Mouse (Mus musculus) heart, embryonic 16.5 days (tissue): ENCODE data around the gene Hsf4. TPM values are rescaled to one million over a fixed set of nuclear protein-coding genes. Genes with fewer than 3 reads are reported as not detected.
A peak's percentile ranks its signal among the peaks of the same experiment; 100 is the strongest.

Experiments used
- ATAC-seq: fragments of 200-750 bp; cut with Nextera tagmentation; replicated peaks from 2 replicates; pipeline ENCODE4 v1.8.0; 2017; ENCODE audit warnings: moderate number of reproducible peaks; ENCODE audit not compliant: insufficient read depth, low FRiP score; ENCODE audit errors: extremely low read depth
- H3K27ac ChIP-seq: fragments of 300-500 bp; sonication (generic); 2 replicates; pipeline ENCODE4 v1.5.1; 2014; ENCODE audit warnings: mild to moderate bottlenecking, low read length, control low read depth, moderate library complexity
- H3K27me3 ChIP-seq: fragments of 300-500 bp; sonication (generic); 2 replicates; pipeline ENCODE4 v1.6.1; 2014; ENCODE audit warnings: low read length, mixed read lengths; ENCODE audit not compliant: control insufficient read depth, insufficient read depth
- H3K36me3 ChIP-seq: fragments of 300-500 bp; sonication (generic); 2 replicates; pipeline ENCODE4 v1.6.1; 2014; ENCODE audit not compliant: control insufficient read depth, insufficient read depth
- H3K4me1 ChIP-seq: fragments of 300-500 bp; sonication (generic); 2 replicates; pipeline ENCODE4 v1.6.1; 2014; ENCODE audit warnings: low read length, mixed read lengths; ENCODE audit not compliant: control insufficient read depth, insufficient read depth
- H3K4me2 ChIP-seq: fragments of 300-500 bp; sonication (generic); 2 replicates; pipeline ENCODE4 v1.6.1; 2014; ENCODE audit warnings: low read depth, mild to moderate bottlenecking, control low read depth, low read length
- H3K4me3 ChIP-seq: fragments of 300-500 bp; sonication (generic); 2 replicates; pipeline ENCODE4 v1.5.1; 2014; ENCODE audit warnings: mild to moderate bottlenecking, control low read depth, low read length
- H3K9ac ChIP-seq: fragments of 300-500 bp; sonication (generic); 2 replicates; pipeline ENCODE4 v1.6.1; 2014; ENCODE audit warnings: low read length, control low read depth
- H3K9me3 ChIP-seq: fragments of 300-500 bp; sonication (generic); replicated peaks from 2 replicates; pipeline ENCODE4 v1.6.1; 2016; ENCODE audit warnings: low read length; ENCODE audit not compliant: control insufficient read depth
- WGBS: fragments of 180-500 bp; shearing (Covaris S2); extraction: QIAGEN DNeasy Blood & Tissue Kit; methylation state at CpG from one replicate; pipeline ENCODE4 v1.1.7; 2014; 5-methylcytosine and 5-hydroxymethylcytosine counted together
- polyA plus RNA-seq: library from polyadenylated mRNA; unstranded; fragments of >200 nt; fragmentation: Nextera tagmentation; extraction: Ambion mirVana; gene quantifications from 2 replicates; pipeline ENCODE4 v1.2.1, GENCODE M21; 2015

The Hsf4 gene
- polyA plus RNA-seq, 1 experiment from 2014 or later, result 0.29 TPM

DNA sequence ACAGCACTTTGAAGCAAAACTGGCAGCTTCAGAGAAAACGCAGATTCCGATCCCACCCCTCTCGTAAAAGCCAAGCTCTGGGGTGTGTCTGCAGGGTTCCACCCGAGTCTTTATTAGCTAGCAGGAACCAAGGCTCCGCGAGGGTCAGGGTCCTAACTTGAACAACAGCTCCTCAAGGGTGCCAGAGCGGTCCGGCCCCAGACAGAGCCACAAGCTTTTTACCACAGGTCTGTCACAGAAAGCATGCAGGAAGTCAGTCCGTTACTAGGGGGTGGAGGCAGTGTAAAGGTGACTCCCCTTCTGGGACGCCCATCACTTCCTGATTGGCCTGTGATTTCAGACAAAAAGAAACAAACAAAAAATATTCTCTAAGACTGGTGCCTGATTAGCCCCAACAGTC lies 4.5 kb upstream of the Hsf4 start:
- Histone ChIP-seq H3K4me2 (peak overlapping the region; percentile 92), H3K9ac (peak overlapping the region; percentile 81), H3K4me3 (peak overlapping the region; percentile 76), H3K36me3 (no peaks in the 10 kb centered on the region), H3K27ac (no peak overlapping the region), H3K4me1 (peaks cover 28% of the 10 kb centered on the region), H3K27me3 (peaks cover 37% of the 10 kb centered on the region), H3K9me3 (peaks cover 4% of the 10 kb centered on the region)
- no peak for ATAC-seq
- WGBS, result 16% methylated on average over 10 of the region's 10 CpGs

DNA sequence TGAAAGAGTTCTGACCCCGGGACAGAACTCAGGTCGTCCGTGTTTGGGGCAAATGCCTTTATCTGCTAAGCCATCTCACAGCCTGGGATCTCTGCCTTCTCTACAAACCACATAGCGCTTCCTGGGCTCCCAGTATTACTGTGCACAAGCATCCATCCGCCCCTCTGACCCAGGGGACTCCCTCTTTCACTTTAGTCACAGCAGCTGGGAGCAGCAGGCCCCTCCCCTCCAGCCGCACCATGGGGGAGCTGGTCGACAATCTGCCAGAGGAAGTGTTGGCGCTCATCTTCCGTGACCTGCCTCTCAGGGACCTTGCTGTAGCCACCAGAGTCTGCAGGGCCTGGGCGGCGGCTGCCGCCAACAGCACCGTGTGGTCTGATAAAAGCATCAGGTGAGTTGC lies 2.8 kb upstream of the Hsf4 start:
- 51% methylated on average over 13 of the region's 13 CpGs for WGBS
- no peak for ATAC-seq
- no peak overlapping the region for H3K4me2 ChIP-seq

DNA sequence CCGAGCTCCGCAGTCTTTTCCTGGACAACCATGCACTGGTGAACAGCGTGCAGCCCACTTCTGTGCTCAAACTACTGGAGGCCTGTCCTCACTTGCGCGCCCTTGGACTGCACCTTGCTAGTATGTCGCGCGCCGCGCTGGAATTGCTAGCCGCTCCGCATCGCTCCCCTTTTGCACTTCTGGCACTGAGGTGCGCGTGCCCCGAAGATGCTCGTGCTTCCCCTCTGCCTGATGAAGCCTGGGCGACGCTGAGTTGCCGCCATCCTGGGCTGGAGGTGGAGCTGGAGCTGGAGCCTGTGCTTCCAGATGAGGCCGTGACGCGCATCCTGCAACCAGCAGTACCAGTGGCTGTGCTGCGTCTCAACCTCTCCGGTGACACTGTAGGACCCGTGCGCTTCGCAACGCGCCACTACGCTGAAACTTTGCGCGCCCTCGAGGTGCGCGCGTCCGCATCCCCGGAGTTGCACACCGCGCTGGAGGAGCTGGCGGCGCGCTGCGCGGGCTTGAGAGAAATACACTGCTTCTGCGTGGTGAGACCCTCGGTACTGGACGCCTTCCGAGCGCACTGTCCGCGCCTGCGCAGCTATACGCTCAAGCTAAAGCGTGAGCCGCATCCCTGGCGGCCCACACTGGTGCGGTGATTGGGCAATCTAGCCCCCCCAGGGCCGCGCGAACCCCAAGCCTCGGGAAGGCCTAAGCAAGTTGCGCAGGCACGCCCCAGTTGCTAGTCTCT lies 1.1 kb upstream of the Hsf4 start:
- peaks cover 32% of the 10 kb centered on the region for H3K4me1 ChIP-seq
- 0 out of 2 replicates have a peak, but pooled peaks have one; percentile 1 for ATAC-seq

More for the DNA sequence above, 2.8 kb upstream of the Hsf4 start:
- Histone ChIP-seq H3K4me1 (peaks cover 32% of the 10 kb centered on the region), H3K9ac (no peak overlapping the region), H3K9me3 (no peaks in the 10 kb centered on the region), H3K27ac (no peak overlapping the region), H3K36me3 (no peaks in the 10 kb centered on the region), H3K27me3 (peaks cover 48% of the 10 kb centered on the region), H3K4me3 (no peak overlapping the region)

DNA sequence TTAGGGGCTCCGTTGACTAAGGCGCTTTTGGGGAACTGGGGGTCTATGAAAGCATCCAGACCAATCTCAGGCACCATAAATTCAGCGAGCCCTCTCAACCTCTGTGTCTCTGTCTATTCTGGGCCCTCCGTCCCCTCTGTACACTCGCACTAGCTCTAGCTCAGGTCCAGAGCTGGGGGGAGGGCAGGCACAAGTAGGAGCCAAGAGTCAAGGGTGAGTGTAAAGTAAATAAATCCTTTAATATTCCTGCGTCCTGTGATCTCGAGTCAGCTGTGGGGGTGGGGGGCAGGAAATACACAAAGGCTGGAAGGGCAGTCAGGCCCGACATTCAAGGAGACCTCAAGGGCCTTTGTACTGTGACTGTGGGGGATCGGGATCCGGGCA lies 534 bp upstream of the Hsf4 start:
- Histone ChIP-seq H3K4me3 (peak overlapping the region; percentile 58), H3K9ac (peak overlapping the region; percentile 71), H3K4me1 (peaks cover 29% of the 10 kb centered on the region), H3K4me2 (peak overlapping the region; percentile 93), H3K36me3 (no peaks in the 10 kb centered on the region), H3K27ac (no peak overlapping the region), H3K27me3 (peaks cover 63% of the 10 kb centered on the region), H3K9me3 (no peaks in the 10 kb centered on the region)
- WGBS, result 10% methylated on average over 10 of the region's 10 CpGs
- peak; percentile 12; the same call in 1 of the 2 replicates for ATAC-seq

More for the DNA sequence above, 1.1 kb upstream of the Hsf4 start:
- Histone ChIP-seq H3K4me2 (peak overlapping the region; percentile 93), H3K9ac (peak overlapping the region; percentile 71), H3K36me3 (no peaks in the 10 kb centered on the region), H3K27ac (no peak overlapping the region), H3K27me3 (peaks cover 61% of the 10 kb centered on the region), H3K4me3 (peak overlapping the region; percentile 58), H3K9me3 (no peaks in the 10 kb centered on the region)
- 5% methylated on average over 65 of the region's 65 CpGs for WGBS

DNA sequence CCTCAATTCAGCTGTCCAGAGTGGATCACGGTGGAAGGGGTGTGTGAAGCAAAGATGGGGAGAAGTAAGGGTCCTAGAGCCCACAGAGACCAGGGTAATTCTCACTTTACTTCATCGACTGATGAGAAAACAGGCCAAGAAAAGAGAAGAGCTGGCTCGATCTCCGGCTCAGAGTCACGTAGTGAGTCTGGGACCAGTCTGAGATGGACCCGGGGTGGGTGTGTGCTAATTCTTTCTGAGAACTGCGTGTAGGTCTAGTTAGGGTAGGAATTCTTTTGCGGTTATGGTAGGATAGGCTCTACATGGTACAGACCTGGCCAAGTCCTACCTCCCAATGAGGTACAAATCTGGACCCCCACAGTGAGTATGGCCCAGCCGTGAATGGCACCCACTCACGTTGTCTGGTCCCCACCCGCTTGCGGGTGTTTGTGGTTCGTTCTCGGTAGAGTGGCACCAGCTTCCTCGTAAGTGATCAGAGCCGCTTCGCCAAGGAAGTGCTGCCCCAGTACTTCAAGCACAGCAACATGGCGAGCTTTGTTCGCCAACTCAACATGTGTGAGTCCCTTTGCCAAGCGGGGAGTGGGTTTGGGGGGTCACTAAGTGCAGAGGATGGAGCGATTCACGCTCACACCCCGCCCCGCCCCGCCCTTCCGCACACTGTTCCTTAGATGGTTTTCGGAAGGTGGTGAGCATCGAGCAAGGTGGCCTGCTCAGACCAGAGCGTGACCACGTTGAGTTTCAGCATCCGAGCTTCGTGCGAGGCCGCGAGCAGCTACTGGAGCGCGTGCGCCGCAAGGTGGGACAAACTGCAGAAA lies 707 bp downstream of the Hsf4 start:
- peak overlapping the region; percentile 93 for H3K4me2 ChIP-seq
- no peak for ATAC-seq
- H3K27me3 ChIP-seq, result peaks cover 75% of the 10 kb centered on the region
- no peaks in the 10 kb centered on the region for H3K9me3 ChIP-seq
- peaks cover 24% of the 10 kb centered on the region for H3K4me1 ChIP-seq
- WGBS, result 6% methylated on average over 39 of the region's 39 CpGs
- no peaks in the 10 kb centered on the region for H3K36me3 ChIP-seq
- peak overlapping the region; percentile 58 for H3K4me3 ChIP-seq
- H3K27ac ChIP-seq, result no peak overlapping the region
- peak overlapping the region; percentile 71 for H3K9ac ChIP-seq

DNA sequence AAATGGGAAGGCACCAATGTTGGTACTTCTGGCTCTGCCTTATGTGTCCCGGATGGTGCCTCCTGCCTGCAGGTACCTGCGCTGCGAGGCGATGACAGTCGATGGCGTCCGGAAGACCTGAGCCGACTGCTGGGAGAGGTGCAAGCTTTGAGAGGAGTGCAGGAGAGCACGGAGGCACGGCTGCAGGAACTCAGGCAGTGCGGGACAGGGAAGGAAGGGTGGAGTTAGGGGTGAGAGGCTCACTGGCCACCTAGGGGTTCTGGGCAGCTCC lies 1.2 kb downstream of the Hsf4 start:
- no peak for ATAC-seq
- Histone ChIP-seq H3K27ac (no peak overlapping the region), H3K9ac (no peak overlapping the region), H3K27me3 (peaks cover 81% of the 10 kb centered on the region), H3K36me3 (no peaks in the 10 kb centered on the region), H3K4me2 (0 out of 2 replicates have a peak overlapping the region, but pooled peaks have one; percentile 93), H3K4me3 (no peak overlapping the region), H3K9me3 (no peaks in the 10 kb centered on the region), H3K4me1 (peaks cover 29% of the 10 kb centered on the region)
- WGBS, result 6% methylated on average over 11 of the region's 11 CpGs

DNA sequence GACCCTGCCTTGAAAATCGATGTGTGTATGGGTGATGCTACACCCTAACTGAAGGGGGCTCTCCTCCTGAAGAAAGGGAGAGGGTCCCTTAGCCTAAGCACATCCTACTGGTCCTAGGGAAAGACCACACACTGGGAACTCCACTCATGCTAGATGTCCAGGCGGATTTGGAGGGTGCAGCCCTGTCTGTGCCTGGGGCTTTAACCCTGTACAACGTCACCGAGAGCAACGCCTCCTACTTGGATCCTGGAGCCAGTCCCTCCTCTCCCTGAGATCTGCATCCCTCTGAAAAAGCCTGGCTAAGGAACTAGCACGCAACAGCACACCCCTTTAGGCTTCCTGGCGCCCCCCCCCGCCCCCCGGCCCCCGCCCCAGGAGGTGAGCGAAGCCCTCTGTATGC lies 5.8 kb downstream of the Hsf4 start:
- Histone ChIP-seq H3K4me2 (peak overlapping the region; percentile 68), H3K27me3 (peaks cover 72% of the 10 kb centered on the region), H3K36me3 (no peaks in the 10 kb centered on the region), H3K9ac (peak overlapping the region; percentile 63), H3K4me3 (peak overlapping the region; percentile 47; the same call in 1 of the 2 replicates), H3K27ac (no peak overlapping the region), H3K4me1 (peaks cover 9% of the 10 kb centered on the region), H3K9me3 (no peaks in the 10 kb centered on the region)
- 15% methylated on average over 10 of the region's 11 CpGs for WGBS
- no peak for ATAC-seq

DNA sequence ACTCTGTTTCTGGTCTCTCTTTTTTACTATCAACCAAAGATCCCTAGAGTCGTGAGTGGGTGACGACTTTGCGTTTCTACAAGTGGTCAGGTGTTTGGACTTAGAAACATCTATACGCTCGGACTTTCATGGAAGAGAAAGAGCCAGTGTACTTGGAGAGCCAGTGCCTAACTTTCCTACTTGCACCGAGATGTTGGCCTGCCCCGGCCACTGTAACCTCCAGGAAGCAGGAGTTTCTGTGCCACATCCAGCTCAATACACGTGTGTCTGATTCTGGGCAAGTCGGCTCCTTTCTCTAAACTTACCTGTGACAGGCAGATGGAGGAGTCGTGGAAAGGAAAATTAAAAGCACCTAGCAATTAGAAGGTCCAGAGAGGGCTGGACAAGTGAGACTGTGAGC lies 6.2 kb downstream of the Hsf4 start, which contains the start of gene Nol3:
Gene Nol3 (plus strand): TSS at position 301 of the 400 bp plus-strand sequence.
- H3K9me3 ChIP-seq, result no peaks in the 10 kb centered on the region

More for the DNA sequence above, 6.2 kb downstream of the Hsf4 start, which contains the start of gene Nol3:
- Histone ChIP-seq H3K27me3 (peaks cover 69% of the 10 kb centered on the region), H3K36me3 (no peaks in the 10 kb centered on the region), H3K4me3 (peak within 1 kb of the TSS; percentile 47), H3K4me2 (peak within 1 kb of the TSS; percentile 68), H3K4me1 (peaks cover 8% of the 10 kb centered on the region), H3K27ac (no peak within 1 kb of the TSS), H3K9ac (peak within 1 kb of the TSS; percentile 63)
- ATAC-seq, result no peak
- 7% methylated on average over 10 of the region's 10 CpGs for WGBS
